Mouse (Mus musculus) cortical plate, adult 2 months (tissue): ENCODE measurements around the gene Siah1a. TPM values are rescaled to one million over a fixed set of nuclear protein-coding genes. Genes with fewer than 3 reads are reported as not detected.

Source experiments
- H3K27ac ChIP-seq: fragments of 200-500 bp; 2 replicates; pipeline ENCODE4 v1.5.1; 2012; ENCODE audit warnings: low read length, control low read depth, inconsistent platforms; ENCODE audit not compliant: insufficient read depth
- H3K4me1 ChIP-seq: fragments of 200-500 bp; 2 replicates; pipeline ENCODE4 v1.6.1; 2011; ENCODE audit warnings: low read length; ENCODE audit not compliant: control insufficient read depth, insufficient read depth
- H3K4me3 ChIP-seq: fragments of 200-500 bp; 2 replicates; pipeline ENCODE4 v1.5.1; 2011; ENCODE audit warnings: mild to moderate bottlenecking, low read length, control low read depth; ENCODE audit not compliant: insufficient read depth
- CTCF ChIP-seq: fragments of 200-500 bp; IDR thresholded peaks from 2 replicates; pipeline ENCODE4 v1.5.1; 2011; ENCODE audit warnings: mild to moderate bottlenecking, control low read depth, low read length; ENCODE audit not compliant: insufficient read depth; ENCODE audit errors: extremely low read depth
- POLR2A ChIP-seq: fragments of 200-500 bp; IDR thresholded peaks from 2 replicates; pipeline ENCODE4 v1.6.1; 2011; ENCODE audit warnings: mild to moderate bottlenecking, low read length, control low read depth; ENCODE audit not compliant: insufficient read depth; ENCODE audit errors: extremely low read depth
- polyA plus RNA-seq: library from polyadenylated mRNA; depleted of rRNA; stranded (reverse); fragments of >200 nt; gene quantifications from 2 replicates; pipeline ENCODE4 v1.2.3, GENCODE M21; 2012

Siah1a gene
- polyA plus RNA-seq, 1 experiment = 32.1 TPM

- no peak for TF ChIP-seq POLR2A
- TF ChIP-seq CTCF = no peak
These were observed 17.3 kb downstream of the Siah1a start for GRCm38 (mm10) chr8:86728224-86728950.

GRCm38 (mm10) chr8:86726959-86727358 is 18.8 kb downstream of the Siah1a start:
- no peak for TF ChIP-seq POLR2A
- TF ChIP-seq CTCF = no peak
- Histone ChIP-seq H3K4me3 (no peak overlapping the region), H3K4me1 (peaks cover 12% of the 10 kb centered on the region), H3K27ac (0 out of 2 replicates have a peak overlapping the region, but pooled peaks have one; percentile 13)

More at GRCm38 (mm10) chr8:86728224-86728950, 17.3 kb downstream of the Siah1a start:
- Histone ChIP-seq H3K4me1 (peaks cover 12% of the 10 kb centered on the region), H3K4me3 (no peak overlapping the region), H3K27ac (no peak overlapping the region)

GRCm38 (mm10) chr8:86721490-86721889 is 24.2 kb downstream of the Siah1a start:
- TF ChIP-seq CTCF = no peak
- TF ChIP-seq POLR2A = no peak
- H3K4me3 ChIP-seq = no peak overlapping the region
- H3K4me1 ChIP-seq = no peaks in the 10 kb centered on the region; the same call in 1 of the 2 replicates
- no peak overlapping the region for H3K27ac ChIP-seq

- Histone ChIP-seq H3K4me3 (no peak overlapping the region), H3K4me1 (peaks cover 2% of the 10 kb centered on the region), H3K27ac (no peak overlapping the region)
- peak; percentile 29; the same call in 1 of the 2 replicates for TF ChIP-seq CTCF
- no peak for TF ChIP-seq POLR2A
These were observed 24.8 kb downstream of the Siah1a start for GRCm38 (mm10) chr8:86720756-86721459.

- Histone ChIP-seq H3K4me3 (no peak overlapping the region), H3K4me1 (peaks cover 7% of the 10 kb centered on the region; the same call in 1 of the 2 replicates), H3K27ac (no peak overlapping the region)
- TF ChIP-seq CTCF (no peak), POLR2A (no peak)
These were observed 26.4 kb downstream of the Siah1a start for GRCm38 (mm10) chr8:86719368-86719767.

GRCm38 (mm10) chr8:86718332-86718994 is 27.3 kb downstream of the Siah1a start:
- TF ChIP-seq CTCF = no peak
- no peak for TF ChIP-seq POLR2A
- no peak overlapping the region for H3K4me3 ChIP-seq
- peaks cover 9% of the 10 kb centered on the region; the same call in 1 of the 2 replicates for H3K4me1 ChIP-seq
- H3K27ac ChIP-seq = no peak overlapping the region

- H3K4me1 ChIP-seq = peaks cover 17% of the 10 kb centered on the region
- peak overlapping the region; percentile 70 for H3K27ac ChIP-seq
- TF ChIP-seq CTCF = no peak
- H3K4me3 ChIP-seq = no peak overlapping the region
These were observed 32.1 kb downstream of the Siah1a start for GRCm38 (mm10) chr8:86713407-86714188.

GRCm38 (mm10) chr8:86712594-86712993 is 33.1 kb downstream of the Siah1a start:
- peaks cover 17% of the 10 kb centered on the region for H3K4me1 ChIP-seq
- H3K27ac ChIP-seq = peak overlapping the region; percentile 12; the same call in 1 of the 2 replicates
- H3K4me3 ChIP-seq = no peak overlapping the region
- TF ChIP-seq POLR2A = no peak
- TF ChIP-seq CTCF = no peak

GRCm38 (mm10) chr8:86707873-86708272 is 37.9 kb downstream of the Siah1a start:
- Histone ChIP-seq H3K4me1 (peaks cover 8% of the 10 kb centered on the region), H3K27ac (no peak overlapping the region), H3K4me3 (no peak overlapping the region)
- TF ChIP-seq POLR2A = no peak
- TF ChIP-seq CTCF = no peak
